Mouse (Mus musculus): Measurements from ENCODE around the gene Cntnap1. TPM values are rescaled to one million over a fixed set of nuclear protein-coding genes. Genes with fewer than 3 reads are reported as not detected.

The Cntnap1 gene
- total RNA-seq, 1 experiment from 2014 or later, result not detected

DNA sequence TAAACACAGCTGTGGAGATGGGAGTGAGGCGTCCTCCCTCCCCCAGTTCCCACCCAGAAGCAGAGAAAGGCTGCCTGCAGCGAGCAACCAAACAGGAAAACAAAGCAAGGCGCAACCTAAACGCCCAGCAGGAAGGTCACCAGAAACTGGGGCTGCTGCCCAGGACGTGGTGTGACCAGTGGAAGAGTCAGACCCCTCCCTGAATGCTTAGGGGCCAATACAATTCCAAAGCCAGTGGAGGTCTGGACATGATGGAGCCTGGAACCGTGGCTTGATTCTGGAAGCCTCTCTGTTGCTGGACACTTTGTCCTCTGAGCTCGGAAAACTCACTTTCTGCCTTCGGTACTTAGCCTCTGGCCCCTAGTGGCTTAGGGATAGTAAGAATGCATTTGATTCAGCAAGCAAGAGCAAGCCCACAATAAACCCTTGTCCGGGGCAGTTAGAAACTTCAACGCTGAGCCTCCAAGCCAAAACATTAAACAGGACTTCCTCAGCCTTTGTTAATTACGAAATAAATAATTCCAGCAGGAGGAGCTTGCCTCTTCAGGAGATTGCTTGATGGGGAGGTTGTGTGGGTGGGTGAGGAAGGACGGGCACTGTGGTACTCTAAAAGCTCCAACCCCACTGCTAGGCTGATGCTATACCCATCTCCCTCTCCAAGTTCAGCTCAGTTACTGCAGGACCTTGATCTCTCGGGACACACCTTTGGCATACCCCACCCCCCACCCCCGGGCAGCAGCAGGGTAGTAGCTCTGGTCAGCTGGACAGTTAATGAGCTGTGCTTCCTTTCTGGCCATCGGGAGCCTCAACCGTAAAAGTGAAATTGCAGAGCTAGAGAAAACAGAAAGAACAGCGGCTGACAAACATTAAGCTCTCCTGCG is 60.9 kb downstream of the Cntnap1 start:
- no peak for ATAC-seq (ENCODE audit: extremely low read depth, insufficient number of reproducible peaks, low FRiP score, poor library complexity, severe bottlenecking)

DNA sequence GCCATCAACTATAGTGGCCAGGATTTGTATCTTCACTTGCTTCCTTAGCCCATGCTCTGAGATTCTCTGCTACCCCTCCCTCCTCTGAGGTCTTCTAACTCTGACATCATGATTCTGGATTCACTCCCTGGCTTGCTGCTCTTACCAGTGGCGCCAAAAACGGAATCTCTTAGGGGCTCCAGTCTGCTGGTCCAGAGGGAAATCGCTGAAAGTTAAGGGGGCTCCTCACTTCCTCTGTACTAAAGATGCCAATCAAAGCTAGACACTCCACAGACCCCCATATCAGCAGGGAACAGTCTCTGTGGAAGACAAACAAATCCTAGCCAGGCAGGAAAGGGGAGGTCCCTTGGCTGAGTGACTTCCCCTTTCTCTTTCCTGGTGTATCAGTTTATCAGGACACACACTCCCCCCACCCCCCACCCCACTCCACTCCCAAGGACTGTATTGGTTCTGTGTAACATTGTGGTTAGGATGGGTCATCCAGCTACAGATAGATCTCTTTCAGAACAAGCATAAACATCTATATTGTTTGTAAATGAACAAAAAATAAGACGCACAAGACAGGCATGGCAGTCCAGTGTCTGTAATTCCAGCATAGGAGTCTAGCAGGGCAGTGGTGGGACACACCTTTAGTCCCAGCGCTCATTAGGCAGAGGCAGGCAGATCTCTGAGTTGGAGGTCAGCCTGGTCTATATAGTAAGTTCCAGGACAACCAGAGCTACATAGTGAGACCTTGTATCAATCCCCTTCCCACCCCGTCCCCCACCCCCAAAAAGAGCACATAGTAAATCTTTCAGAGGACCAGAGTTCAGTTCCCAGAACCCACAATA is 61.9 kb downstream of the Cntnap1 start:
- no peak for ATAC-seq (ENCODE audit: extremely low read depth, insufficient number of reproducible peaks, low FRiP score, poor library complexity, severe bottlenecking)

DNA sequence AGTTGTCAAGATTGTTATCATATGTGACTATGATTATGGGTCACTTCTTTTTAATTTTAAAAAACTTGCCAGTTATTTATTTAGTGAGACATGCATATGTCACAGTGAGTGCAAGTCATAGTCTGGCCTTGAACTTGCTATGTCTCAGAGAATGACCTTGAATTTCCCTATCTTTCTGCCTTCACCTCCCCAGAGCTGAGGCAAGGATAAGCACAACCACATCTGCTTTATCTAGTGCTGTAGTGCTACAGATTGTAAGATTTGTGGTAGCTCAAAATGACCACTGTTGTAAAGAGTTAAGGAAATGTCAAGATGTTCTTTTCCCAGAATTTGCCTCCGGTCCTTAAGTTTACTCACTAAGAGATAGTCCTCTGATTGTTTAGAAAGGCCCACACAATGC is 62.9 kb downstream of the Cntnap1 start:
- ATAC-seq (ENCODE audit: extremely low read depth, insufficient number of reproducible peaks, low FRiP score, poor library complexity, severe bottlenecking), result no peak

DNA sequence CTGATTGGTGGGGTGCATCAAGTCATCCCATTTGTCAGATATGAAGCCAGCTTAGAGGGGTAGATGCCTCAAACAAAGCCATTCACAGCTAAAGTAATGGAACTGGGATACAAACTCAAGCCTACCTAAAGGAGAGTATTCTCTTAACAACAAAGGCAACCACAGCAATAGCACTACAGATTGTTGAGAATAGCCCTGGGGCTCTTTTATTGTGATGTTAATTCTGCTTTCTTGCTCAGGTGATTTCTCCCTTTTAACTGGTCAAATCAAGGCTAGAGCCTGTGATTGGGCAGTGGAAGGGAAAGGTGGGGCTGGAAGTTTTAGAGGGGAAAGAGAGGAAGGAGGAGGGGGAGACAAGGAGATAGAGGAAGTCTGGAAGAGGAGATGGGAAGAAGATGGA is 63.8 kb downstream of the Cntnap1 start:
- no peak for ATAC-seq (ENCODE audit: extremely low read depth, insufficient number of reproducible peaks, low FRiP score, poor library complexity, severe bottlenecking)

DNA sequence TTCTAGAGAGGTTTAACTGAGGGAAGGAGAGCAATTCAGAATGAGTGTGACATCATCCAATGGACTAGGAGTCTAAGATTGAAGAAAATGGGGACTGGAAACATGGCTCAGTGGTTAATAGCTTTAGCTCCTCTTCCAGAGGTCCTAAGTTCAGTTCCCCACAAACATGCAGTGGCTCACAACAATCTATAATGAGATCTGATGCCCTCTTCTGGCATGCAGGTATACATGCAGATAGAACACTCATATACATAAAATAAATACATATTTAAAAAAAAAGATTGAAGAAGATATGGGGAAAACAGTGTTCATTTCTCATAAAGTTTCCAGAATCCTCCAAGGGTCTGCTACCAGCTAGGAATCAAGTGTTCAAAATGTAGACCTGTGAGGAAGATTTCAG is 65.1 kb downstream of the Cntnap1 start:
- ATAC-seq (ENCODE audit: extremely low read depth, insufficient number of reproducible peaks, low FRiP score, poor library complexity, severe bottlenecking), result no peak

DNA sequence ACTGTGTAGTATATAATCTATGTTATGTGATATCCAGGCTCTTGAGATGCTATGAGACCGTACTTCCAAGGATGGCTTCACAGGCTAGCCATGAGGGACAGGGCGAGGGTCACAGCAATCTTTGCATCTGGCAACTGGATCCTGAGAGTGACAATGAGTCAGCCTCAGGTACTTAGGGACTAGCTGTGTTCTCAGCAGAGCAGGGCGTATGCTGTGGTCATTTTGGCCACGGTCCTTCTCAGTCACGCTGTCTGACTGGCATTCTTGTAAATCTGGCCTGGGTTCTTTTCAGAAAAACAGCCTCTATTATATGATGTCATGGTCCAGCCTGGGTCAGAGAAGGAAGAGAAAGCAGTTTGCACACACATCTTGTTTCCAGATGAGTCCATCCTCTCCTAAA is 66.5 kb downstream of the Cntnap1 start:
- ATAC-seq (ENCODE audit: extremely low read depth, insufficient number of reproducible peaks, low FRiP score, poor library complexity, severe bottlenecking), result no peak

DNA sequence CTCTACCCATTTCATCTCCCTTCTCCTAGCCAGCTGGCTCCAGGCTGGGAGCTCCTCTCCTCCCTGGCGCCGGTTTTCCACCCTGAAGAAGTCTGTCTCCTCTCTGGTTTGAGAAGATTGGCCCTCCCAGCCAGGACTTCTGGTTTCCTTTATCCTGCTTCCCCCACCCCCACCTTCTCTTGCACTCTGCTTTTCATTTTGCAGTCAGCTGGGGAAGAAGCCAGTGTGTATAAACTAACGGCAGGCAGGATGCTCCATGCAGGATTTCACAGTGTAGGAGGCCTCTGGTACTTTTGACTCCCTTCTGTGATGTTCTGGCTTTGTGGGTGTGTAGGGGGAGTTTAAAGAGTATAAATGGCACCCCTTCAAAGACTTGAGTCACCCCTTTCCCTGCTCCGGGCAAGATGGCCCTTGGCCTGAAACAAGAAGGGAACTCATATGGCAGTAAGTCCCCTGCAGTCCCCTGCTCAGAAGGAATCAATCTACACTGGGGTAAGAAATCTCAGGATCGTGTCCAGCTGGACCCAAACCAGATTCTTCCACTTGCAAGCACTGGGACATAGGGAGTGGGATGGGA is 67.8 kb downstream of the Cntnap1 start:
- ATAC-seq (ENCODE audit: extremely low read depth, insufficient number of reproducible peaks, low FRiP score, poor library complexity, severe bottlenecking), result no peak

Other genes with a start within 250 kb of the Cntnap1 start
- gene Stat3, start 231.0 kb upstream of the Cntnap1 start, total RNA-seq (2017), result 383 and 443 TPM in 2 replicates
- gene Cavin1, start 199.6 kb upstream of the Cntnap1 start, total RNA-seq (2017), result 0.74 and 0.93 TPM in 2 replicates
- gene Atp6v0a1, start 161.1 kb upstream of the Cntnap1 start, total RNA-seq (2017), result 87.7 and 108 TPM in 2 replicates
- gene Naglu, start 100.5 kb upstream of the Cntnap1 start, total RNA-seq (2017), result 11.1 and 13.6 TPM in 2 replicates
- 2.3 and 3.4 TPM in 2 replicates for gene Hsd17b1, start 92.1 kb upstream of the Cntnap1 start, total RNA-seq (2017)
- 11.5 and 18.7 TPM in 2 replicates for gene Coasy, start 88.0 kb upstream of the Cntnap1 start, total RNA-seq (2017)
- gene Mlx, start 83.2 kb upstream of the Cntnap1 start, total RNA-seq (2017), result 38.7 and 46.3 TPM in 2 replicates
- 3.6 and 4.0 TPM in 2 replicates for gene Psmc3ip, start 75.1 kb upstream of the Cntnap1 start, total RNA-seq (2017)
- 91.3 and 97.1 TPM in 2 replicates for gene Retreg3, start 50.6 kb upstream of the Cntnap1 start, total RNA-seq (2017)
- gene Tubg1, start 50.6 kb upstream of the Cntnap1 start, total RNA-seq (2017), result 11.3 and 13.1 TPM in 2 replicates
- gene Tubg2, start 14.6 kb upstream of the Cntnap1 start, total RNA-seq (2017), result 0.35 TPM in 1 of 2 replicates, not detected in the other
- 0.37 and 0.81 TPM in 2 replicates for gene Plekhh3, start 828 bp downstream of the Cntnap1 start, total RNA-seq (2017)
- not detected in 2 replicates for gene Ccr10, start 4.9 kb downstream of the Cntnap1 start, total RNA-seq (2017)
- 99.1 and 110 TPM in 2 replicates for gene Ezh1, start 55.9 kb downstream of the Cntnap1 start, total RNA-seq (2017)
- gene Ramp2, start 75.5 kb downstream of the Cntnap1 start, total RNA-seq (2017), result not detected in 2 replicates
- gene Vps25, start 83.2 kb downstream of the Cntnap1 start, total RNA-seq (2017), result 55.9 and 66.7 TPM in 2 replicates
- gene Wnk4, start 90.0 kb downstream of the Cntnap1 start, total RNA-seq (2017), result 0.58 and 0.86 TPM in 2 replicates
- 0.49 and 0.81 TPM in 2 replicates for gene Cntd1, start 108.5 kb downstream of the Cntnap1 start, total RNA-seq (2017)
- gene Coa3, start 108.6 kb downstream of the Cntnap1 start, total RNA-seq (2017), result 14.9 and 17.7 TPM in 2 replicates
- gene Becn1, start 131.8 kb downstream of the Cntnap1 start, total RNA-seq (2017), result 289 and 291 TPM in 2 replicates
- gene Psme3, start 145.7 kb downstream of the Cntnap1 start, total RNA-seq (2017), result 75.9 and 97.2 TPM in 2 replicates
- gene Aoc2, start 154.5 kb downstream of the Cntnap1 start, total RNA-seq (2017), result 3.6 and 4.9 TPM in 2 replicates
- 0.25 TPM in 1 of 2 replicates, not detected in the other for gene Aoc3, start 160.1 kb downstream of the Cntnap1 start, total RNA-seq (2017)
- gene G6pc, start 197.0 kb downstream of the Cntnap1 start, total RNA-seq (2017), result not detected in 2 replicates
- gene Aarsd1, start 247.1 kb downstream of the Cntnap1 start, total RNA-seq (2017), result 15.7 and 18.7 TPM in 2 replicates